Mouse (Mus musculus) ES-Bruce4 (cell line): ENCODE results near the gene Aff3. TPM values are rescaled to one million over a fixed set of nuclear protein-coding genes. Genes with fewer than 3 reads are reported as not detected.

ENCODE experiments used
- H3K27ac ChIP-seq: 2 replicates; pipeline ENCODE4 v1.5.1; 2012; ENCODE audit warnings: low read length, inconsistent platforms; ENCODE audit not compliant: insufficient read depth
- H3K27me3 ChIP-seq: 2 replicates; pipeline ENCODE4 v1.6.1; 2012; ENCODE audit warnings: mild to moderate bottlenecking, low read length, inconsistent platforms; ENCODE audit not compliant: control insufficient read depth, poor library complexity, insufficient read depth, severe bottlenecking
- H3K36me3 ChIP-seq: 2 replicates; pipeline ENCODE4 v1.6.1; 2012; ENCODE audit warnings: inconsistent platforms, mild to moderate bottlenecking, low read length, moderate library complexity; ENCODE audit not compliant: control insufficient read depth, poor library complexity, insufficient read depth, severe bottlenecking
- H3K4me1 ChIP-seq: one replicate; pipeline ENCODE4 v1.8.1; 2011; ENCODE audit warnings: low read length; ENCODE audit not compliant: control insufficient read depth, insufficient read depth
- H3K4me3 ChIP-seq: 2 replicates; pipeline ENCODE4 v1.5.1; 2011; ENCODE audit warnings: low read depth, mild to moderate bottlenecking, low read length
- H3K9ac ChIP-seq: 2 replicates; pipeline ENCODE4 v1.6.1; 2012; ENCODE audit warnings: low read depth, mild to moderate bottlenecking, inconsistent platforms; ENCODE audit not compliant: poor library complexity, severe bottlenecking
- H3K9me3 ChIP-seq: replicated peaks from 2 replicates; pipeline ENCODE4 v1.6.1; 2012; ENCODE audit warnings: mild to moderate bottlenecking, low read length, inconsistent platforms; ENCODE audit not compliant: control insufficient read depth, poor library complexity, insufficient read depth, severe bottlenecking
- CTCF ChIP-seq: IDR thresholded peaks from one replicate; pipeline ENCODE4 v1.8.1; 2011; ENCODE audit warnings: low read depth, low read length
- EP300 ChIP-seq: IDR thresholded peaks from 2 replicates; pipeline ENCODE4 v1.6.1; 2011; ENCODE audit warnings: low read depth, low read length; ENCODE audit not compliant: insufficient read depth
- POLR2A ChIP-seq: IDR thresholded peaks from one replicate; pipeline ENCODE4 v1.8.1; 2011; ENCODE audit warnings: low read length; ENCODE audit not compliant: insufficient read depth
- polyA plus RNA-seq: library from polyadenylated mRNA; stranded (reverse); fragments of >200 nt; gene quantifications from 2 replicates; pipeline ENCODE4 v1.2.4, GENCODE M21; 2011; ENCODE audit warnings: low read depth; ENCODE audit not compliant: missing spikeins, insufficient read depth, insufficient read length

The Aff3 gene
- polyA plus RNA-seq, 1 experiment = 9.2 TPM

- TF ChIP-seq EP300 (no peak), CTCF (no peak), POLR2A (no peak)
- H3K27ac ChIP-seq = no peak overlapping the region
- no peaks in the 10 kb centered on the region for H3K9me3 ChIP-seq
- no peak overlapping the region for H3K9ac ChIP-seq
- H3K36me3 ChIP-seq = no peaks in the 10 kb centered on the region
- H3K27me3 ChIP-seq = no peaks in the 10 kb centered on the region
- no peaks in the 10 kb centered on the region for H3K4me1 ChIP-seq
- H3K4me3 ChIP-seq = no peak overlapping the region
Measured at GRCm38 (mm10) chr1:38536929-38537540, 127.7 kb downstream of the Aff3 start.

- H3K36me3 ChIP-seq = no peaks in the 10 kb centered on the region
- no peak overlapping the region for H3K9ac ChIP-seq
- TF ChIP-seq CTCF (no peak), POLR2A (no peak), EP300 (no peak)
- H3K27me3 ChIP-seq = no peaks in the 10 kb centered on the region
- H3K4me3 ChIP-seq = no peak overlapping the region
- H3K4me1 ChIP-seq = no peaks in the 10 kb centered on the region
- H3K27ac ChIP-seq = no peak overlapping the region
- H3K9me3 ChIP-seq = no peaks in the 10 kb centered on the region
Measured at GRCm38 (mm10) chr1:38532581-38532980, 132.2 kb downstream of the Aff3 start.

GRCm38 (mm10) chr1:38528607-38529006 lies 136.1 kb downstream of the Aff3 start:
- Histone ChIP-seq H3K4me3 (no peak overlapping the region), H3K9ac (no peak overlapping the region), H3K27ac (no peak overlapping the region), H3K9me3 (no peaks in the 10 kb centered on the region), H3K27me3 (no peaks in the 10 kb centered on the region), H3K4me1 (no peaks in the 10 kb centered on the region), H3K36me3 (no peaks in the 10 kb centered on the region)
- TF ChIP-seq CTCF (no peak), EP300 (no peak), POLR2A (no peak)

- TF ChIP-seq CTCF = no peak
- no peaks in the 10 kb centered on the region for H3K9me3 ChIP-seq
- no peak overlapping the region for H3K27ac ChIP-seq
- no peaks in the 10 kb centered on the region for H3K4me1 ChIP-seq
- no peaks in the 10 kb centered on the region for H3K27me3 ChIP-seq
- no peak overlapping the region for H3K4me3 ChIP-seq
- no peak overlapping the region for H3K9ac ChIP-seq
- H3K36me3 ChIP-seq = no peaks in the 10 kb centered on the region
Measured at GRCm38 (mm10) chr1:38526568-38526967, 138.2 kb downstream of the Aff3 start.

GRCm38 (mm10) chr1:38521651-38522050 lies 143.1 kb downstream of the Aff3 start:
- Histone ChIP-seq H3K4me3 (no peak overlapping the region), H3K4me1 (no peaks in the 10 kb centered on the region), H3K27me3 (no peaks in the 10 kb centered on the region), H3K36me3 (no peaks in the 10 kb centered on the region), H3K9ac (no peak overlapping the region), H3K9me3 (no peaks in the 10 kb centered on the region), H3K27ac (no peak overlapping the region)
- TF ChIP-seq CTCF = no peak
- TF ChIP-seq POLR2A = no peak
- no peak for TF ChIP-seq EP300

GRCm38 (mm10) chr1:38516225-38516624 lies 148.5 kb downstream of the Aff3 start:
- Histone ChIP-seq H3K9ac (no peak overlapping the region), H3K27ac (no peak overlapping the region), H3K4me1 (no peaks in the 10 kb centered on the region), H3K9me3 (no peaks in the 10 kb centered on the region), H3K36me3 (no peaks in the 10 kb centered on the region), H3K4me3 (no peak overlapping the region), H3K27me3 (no peaks in the 10 kb centered on the region)
- no peak for TF ChIP-seq EP300
- no peak for TF ChIP-seq POLR2A
- TF ChIP-seq CTCF = no peak

- H3K4me1 ChIP-seq = no peaks in the 10 kb centered on the region
- TF ChIP-seq EP300 (no peak), POLR2A (no peak), CTCF (no peak)
- H3K9ac ChIP-seq = no peak overlapping the region
- no peaks in the 10 kb centered on the region for H3K27me3 ChIP-seq
- no peak overlapping the region for H3K4me3 ChIP-seq
- no peak overlapping the region for H3K27ac ChIP-seq
- H3K36me3 ChIP-seq = no peaks in the 10 kb centered on the region
- H3K9me3 ChIP-seq = no peaks in the 10 kb centered on the region
Measured at GRCm38 (mm10) chr1:38514634-38515011, 150.1 kb downstream of the Aff3 start.
